Mouse (Mus musculus) heart, embryonic 14.5 days (tissue): ENCODE results near the gene Tnip2. TPM values are rescaled to one million over a fixed set of nuclear protein-coding genes. Genes with fewer than 3 reads are reported as not detected.

Experiments
- ATAC-seq: fragments of 200-750 bp; cut with Nextera tagmentation; 2 replicates; pipeline ENCODE4 v1.8.0; 2017; ENCODE audit warnings: low read depth, moderate TSS enrichment; ENCODE audit not compliant: insufficient number of reproducible peaks, insufficient read depth, low FRiP score
- H3K27ac ChIP-seq, 2 experiments: fragments of 200-500 bp in 1 of 2; fragments of 300-500 bp in 1 of 2; sonication (generic) in 1 of 2; replicated peaks in 1 of 2; 2 replicates each; pipeline ENCODE4 v1.5.1; 2012 to 2014; ENCODE audit warnings: low read depth in 2 of 2, low read length in 2 of 2, control low read depth in 1 of 2, mild to moderate bottlenecking in 1 of 2, mixed read lengths in 1 of 2; ENCODE audit not compliant: control insufficient read depth in 1 of 2, insufficient read depth in 1 of 2
- H3K27me3 ChIP-seq: fragments of 300-500 bp; sonication (generic); 2 replicates; pipeline ENCODE4 v1.6.1; 2014; ENCODE audit warnings: mild to moderate bottlenecking, low read length, control low read depth; ENCODE audit not compliant: control insufficient read depth, insufficient read depth
- H3K36me3 ChIP-seq: fragments of 300-500 bp; sonication (generic); 2 replicates; pipeline ENCODE4 v1.6.1; 2014; ENCODE audit warnings: mild to moderate bottlenecking, control low read depth, low read length, mixed read lengths; ENCODE audit not compliant: control insufficient read depth, insufficient read depth
- H3K4me1 ChIP-seq, 2 experiments: fragments of 200-500 bp in 1 of 2; fragments of 300-500 bp in 1 of 2; sonication (generic) in 1 of 2; 2 replicates each; pipeline ENCODE4 v1.6.1; 2012 to 2014; ENCODE audit warnings: low read length in 2 of 2, control low read depth in 1 of 2, mixed read lengths in 1 of 2; ENCODE audit not compliant: control insufficient read depth in 2 of 2, insufficient read depth in 2 of 2
- H3K4me2 ChIP-seq: fragments of 300-500 bp; sonication (generic); 2 replicates; pipeline ENCODE4 v1.6.1; 2014; ENCODE audit warnings: mild to moderate bottlenecking, low read length
- H3K4me3 ChIP-seq, 2 experiments: fragments of 200-500 bp in 1 of 2; fragments of 300-500 bp in 1 of 2; sonication (generic) in 1 of 2; 2 replicates each; pipeline ENCODE4 v1.5.1; 2012 to 2014; ENCODE audit warnings: low read length in 2 of 2, mild to moderate bottlenecking in 2 of 2, control low read depth in 1 of 2, low read depth in 1 of 2, moderate library complexity in 1 of 2; ENCODE audit not compliant: control insufficient read depth in 1 of 2, insufficient read depth in 1 of 2
- H3K9ac ChIP-seq: fragments of 300-500 bp; sonication (generic); 2 replicates; pipeline ENCODE4 v1.6.1; 2014; ENCODE audit warnings: mild to moderate bottlenecking, low read length
- H3K9me3 ChIP-seq: fragments of 300-500 bp; sonication (generic); 2 replicates; pipeline ENCODE4 v1.6.1; 2016; ENCODE audit warnings: low read length, control low read depth; ENCODE audit not compliant: control insufficient read depth
- WGBS: fragments of 180-500 bp; shearing (Covaris S2); extraction: QIAGEN DNeasy Blood & Tissue Kit; methylation state at CpG from one replicate; pipeline ENCODE4 v1.1.7; 2014; 5-methylcytosine and 5-hydroxymethylcytosine counted together
- polyA plus RNA-seq: library from polyadenylated mRNA; unstranded; fragments of >200 nt; fragmentation: Nextera tagmentation; extraction: Ambion mirVana; gene quantifications from 2 replicates; pipeline ENCODE4 v1.2.1, GENCODE M21; 2014

The Tnip2 gene
- polyA plus RNA-seq, 1 experiment from 2014 or later, result 17.0 TPM

DNA sequence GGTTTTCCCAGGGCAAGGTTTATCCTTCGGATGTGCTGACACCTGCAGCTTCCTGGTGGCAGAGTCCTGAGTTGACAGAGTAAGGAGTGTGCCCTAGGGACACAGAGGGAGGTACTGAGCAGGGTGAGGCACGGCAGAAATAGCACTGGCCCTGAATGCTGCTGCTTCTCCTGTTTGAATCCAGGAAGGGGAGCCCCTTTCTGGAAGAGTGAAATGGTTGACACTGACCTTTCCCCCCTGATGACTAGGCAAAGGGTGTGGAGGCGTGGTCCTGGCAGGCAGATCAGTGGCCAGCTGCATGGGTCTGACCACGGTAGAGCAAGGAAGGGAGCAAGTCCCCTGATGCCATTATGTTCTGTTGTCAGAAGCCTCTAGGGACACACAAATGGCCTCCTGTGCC is 16.9 kb upstream of the Tnip2 start:
- no peak overlapping the region for H3K4me2 ChIP-seq
- ATAC-seq, result no peak
- H3K27me3 ChIP-seq, result no peaks in the 10 kb centered on the region
- H3K36me3 ChIP-seq, result no peaks in the 10 kb centered on the region
- no peak overlapping the region for H3K9ac ChIP-seq
- H3K9me3 ChIP-seq, result no peaks in the 10 kb centered on the region
- no peak overlapping the region for H3K4me3 ChIP-seq
- no peak overlapping the region for H3K27ac ChIP-seq
- peaks cover 25% of the 10 kb centered on the region in 2 experiments for H3K4me1 ChIP-seq
- WGBS, result 43% methylated on average over 4 of the region's 4 CpGs

GRCm38 (mm10) chr5:34530116-34530515 is 16.3 kb upstream of the Tnip2 start:
- H3K4me3 ChIP-seq, result no peak overlapping the region
- ATAC-seq, result no peak
- no peaks in the 10 kb centered on the region for H3K27me3 ChIP-seq
- H3K9me3 ChIP-seq, result no peaks in the 10 kb centered on the region
- whole genome bisulfite sequencing, result 69% methylated on average over 5 of the region's 5 CpGs
- peaks cover 25% of the 10 kb centered on the region in 2 experiments for H3K4me1 ChIP-seq
- H3K9ac ChIP-seq, result no peak overlapping the region
- H3K27ac ChIP-seq, result no peak overlapping the region
- H3K36me3 ChIP-seq, result no peaks in the 10 kb centered on the region
- H3K4me2 ChIP-seq, result no peak overlapping the region

GRCm38 (mm10) chr5:34528724-34529123 is 14.9 kb upstream of the Tnip2 start:
- Histone ChIP-seq H3K4me2 (no peak overlapping the region), H3K36me3 (no peaks in the 10 kb centered on the region), H3K4me1 (peaks cover 18 to 20% of the 10 kb centered on the region in 2 experiments), H3K9me3 (no peaks in the 10 kb centered on the region), H3K27me3 (no peaks in the 10 kb centered on the region), H3K9ac (no peak overlapping the region), H3K4me3 (no peak overlapping the region), H3K27ac (no peak overlapping the region)
- ATAC-seq, result no peak
- 82% methylated on average over 5 of the region's 5 CpGs for WGBS

GRCm38 (mm10) chr5:34527352-34527751 is 13.6 kb upstream of the Tnip2 start:
- no peak overlapping the region for H3K4me3 ChIP-seq
- no peak overlapping the region for H3K4me2 ChIP-seq
- H3K9me3 ChIP-seq, result no peaks in the 10 kb centered on the region
- ATAC-seq, result no peak
- H3K27me3 ChIP-seq, result no peaks in the 10 kb centered on the region
- 90% methylated on average over 2 of the region's 2 CpGs for WGBS
- no peak overlapping the region for H3K9ac ChIP-seq
- no peak overlapping the region for H3K27ac ChIP-seq
- no peaks in the 10 kb centered on the region for H3K36me3 ChIP-seq
- H3K4me1 ChIP-seq, result peaks cover 10% of the 10 kb centered on the region in 2 experiments; a peak in 3 of 4 replicates

- no peak overlapping the region for H3K27ac ChIP-seq
- no peak overlapping the region for H3K9ac ChIP-seq
- H3K36me3 ChIP-seq, result no peaks in the 10 kb centered on the region
- H3K4me2 ChIP-seq, result peak overlapping the region; percentile 73
- ATAC-seq, result no peak
- peaks cover 12 to 13% of the 10 kb centered on the region in 2 experiments for H3K4me1 ChIP-seq
- H3K4me3 ChIP-seq, result peak overlapping the region; percentile 55 to 89; a peak in 2 of 4 replicates
- 48% methylated on average over 5 of the region's 5 CpGs for WGBS
- no peaks in the 10 kb centered on the region for H3K27me3 ChIP-seq
- no peaks in the 10 kb centered on the region for H3K9me3 ChIP-seq
Observed at GRCm38 (mm10) chr5:34526477-34526775, 12.6 kb upstream of the Tnip2 start.

DNA sequence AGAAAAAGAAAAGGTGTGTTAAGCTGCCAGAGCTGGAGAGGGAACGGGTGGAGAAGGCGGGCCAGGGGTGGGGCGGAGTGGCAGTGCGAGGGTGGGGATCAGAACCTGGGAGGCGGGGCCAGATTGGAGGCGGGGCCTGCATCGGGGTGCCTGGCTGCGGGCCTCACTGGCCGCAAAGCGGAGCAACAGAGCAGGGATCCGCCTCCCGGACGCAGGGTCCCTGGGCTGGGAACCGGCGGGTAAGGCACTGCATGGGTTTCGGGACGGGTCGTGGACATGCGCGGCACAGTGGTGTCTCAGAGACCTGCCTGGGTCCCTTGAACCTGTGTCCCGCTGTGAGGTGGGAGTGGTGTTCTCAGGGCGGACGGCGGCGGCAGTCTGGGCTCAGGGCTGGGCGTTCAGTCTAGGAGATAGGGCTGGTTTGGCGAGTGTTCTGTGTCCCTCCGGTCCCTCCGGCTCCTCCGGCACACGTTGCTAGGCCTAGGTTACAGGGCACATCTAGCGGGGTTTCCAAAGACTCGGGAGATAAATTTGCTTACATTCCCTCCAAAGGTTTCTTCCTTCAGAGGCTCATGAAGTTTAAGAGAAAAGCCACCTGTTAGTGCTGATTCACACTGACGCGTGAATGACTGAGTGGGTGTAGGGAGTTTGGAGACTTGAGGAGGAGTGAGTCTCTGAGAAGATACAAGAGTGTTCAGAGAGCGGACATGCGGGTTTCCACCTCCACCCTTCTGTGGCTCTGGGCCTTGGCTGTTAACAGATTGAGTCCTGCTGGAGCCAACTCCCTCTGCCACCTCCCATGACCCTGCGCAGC is 12.1 kb upstream of the Tnip2 start, which contains the start of gene Sh3bp2:
Sh3bp2 (plus strand) TSS at position 176 of the 814 bp plus-strand sequence.
- Histone ChIP-seq H3K9me3 (no peaks in the 10 kb centered on the region), H3K27ac (peak within 1 kb of the TSS; percentile 35 to 47; a peak in 1 of 4 replicates), H3K4me2 (peak within 1 kb of the TSS; percentile 73), H3K4me3 (peak within 1 kb of the TSS; percentile 55 to 89), H3K9ac (peak within 1 kb of the TSS; percentile 74), H3K4me1 (peaks cover 17 to 18% of the 10 kb centered on the region in 2 experiments), H3K27me3 (no peaks in the 10 kb centered on the region), H3K36me3 (no peaks in the 10 kb centered on the region)
- peak; percentile 88 for ATAC-seq
- 2% methylated on average over 38 of the region's 38 CpGs for WGBS

- Histone ChIP-seq H3K9me3 (no peaks in the 10 kb centered on the region), H3K27ac (no peak overlapping the region), H3K9ac (no peak overlapping the region), H3K36me3 (no peaks in the 10 kb centered on the region), H3K4me2 (no peak overlapping the region), H3K4me1 (peaks cover 23 to 25% of the 10 kb centered on the region in 2 experiments), H3K27me3 (no peaks in the 10 kb centered on the region), H3K4me3 (no peak overlapping the region)
- ATAC-seq, result no peak
Observed at GRCm38 (mm10) chr5:34524511-34524910, 10.7 kb upstream of the Tnip2 start.
